Mouse (Mus musculus): ENCODE measurements around the gene Ksr1. TPM values are rescaled to one million over a fixed set of nuclear protein-coding genes. Genes with fewer than 3 reads are reported as not detected.

Ksr1 gene
- polyA plus RNA-seq, 1 experiment from 2014 or later: 4.2 TPM

DNA sequence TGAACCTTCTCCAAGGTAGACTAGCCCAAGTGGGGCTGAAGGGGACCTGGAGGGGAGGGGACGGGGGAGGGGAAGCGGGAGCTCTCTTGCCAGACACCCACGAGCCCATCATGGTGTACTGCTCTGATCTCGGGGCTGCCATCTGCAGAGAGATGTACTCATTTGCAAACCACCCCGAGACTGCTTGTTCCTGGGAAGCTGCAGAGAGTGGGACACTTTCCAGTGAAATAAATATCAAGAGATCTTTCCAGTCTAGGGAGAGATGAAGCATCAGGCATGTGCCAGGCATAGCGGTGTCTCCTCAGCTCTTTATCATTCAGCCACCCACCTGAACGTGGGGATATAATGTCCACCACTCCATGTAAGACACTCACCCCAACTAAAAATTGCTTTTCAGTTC, 25.8 kb upstream of the Ksr1 start:
- H3K36me3 ChIP-seq: no peaks in the 10 kb centered on the region
- H3K27ac ChIP-seq: no peak overlapping the region
- H3K4me3 ChIP-seq: no peak overlapping the region
- no peak for ATAC-seq (ENCODE audit: low FRiP score, low read depth)
- WGBS: 76% methylated on average over 7 of the region's 7 CpGs
- H3K4me2 ChIP-seq (replicated peaks): no peak overlapping the region
- H3K27me3 ChIP-seq: no peaks in the 10 kb centered on the region
- H3K4me1 ChIP-seq: no peaks in the 10 kb centered on the region
- H3K9ac ChIP-seq: no peak overlapping the region
- 0 out of 2 replicates have a peak, but pooled peaks cover 5% of the 10 kb centered on the region for H3K9me3 ChIP-seq

DNA sequence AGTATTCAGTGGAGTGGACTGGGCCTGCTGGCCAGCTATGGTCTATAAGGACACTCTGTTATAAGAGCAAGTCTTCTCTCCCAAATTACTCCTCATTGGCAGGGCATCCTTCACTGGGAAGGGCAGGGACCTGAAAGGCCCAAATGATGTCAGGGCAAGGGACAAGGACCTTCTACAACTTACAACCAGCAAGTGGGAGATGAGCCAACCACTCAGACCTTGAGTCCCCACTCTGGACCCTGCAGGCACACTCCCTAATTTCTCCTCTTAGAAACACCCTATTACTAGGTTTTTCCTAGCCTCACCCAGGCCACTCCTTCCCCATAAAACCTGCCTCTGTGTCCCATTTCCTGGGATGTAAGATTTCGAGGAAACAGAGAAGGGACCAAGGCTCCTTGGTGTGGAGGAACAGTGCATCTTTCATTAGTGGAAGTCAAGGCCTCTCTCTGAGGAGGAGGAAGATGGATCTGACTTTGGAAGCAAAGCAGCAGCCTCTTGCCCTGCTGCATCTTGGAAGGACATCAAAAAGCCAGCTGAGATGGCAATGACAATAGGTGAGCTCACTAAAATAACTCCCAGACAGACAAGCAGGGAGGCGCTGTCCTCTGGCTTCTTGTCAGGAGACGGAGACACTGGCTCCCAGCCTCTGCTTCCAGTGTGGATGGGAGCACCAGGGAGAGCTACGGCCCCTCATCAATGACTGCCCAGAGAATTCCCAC, 20.5 kb upstream of the Ksr1 start:
- Histone ChIP-seq H3K4me2 (replicated peaks) (no peak overlapping the region), H3K36me3 (no peaks in the 10 kb centered on the region), H3K9me3 (no peaks in the 10 kb centered on the region), H3K4me3 (no peak overlapping the region), H3K27me3 (no peaks in the 10 kb centered on the region), H3K4me1 (peaks cover 19% of the 10 kb centered on the region), H3K27ac (no peak overlapping the region), H3K9ac (no peak overlapping the region)
- ATAC-seq (ENCODE audit: low FRiP score, low read depth): no peak
- 69% methylated on average over 4 of the region's 4 CpGs for WGBS

DNA sequence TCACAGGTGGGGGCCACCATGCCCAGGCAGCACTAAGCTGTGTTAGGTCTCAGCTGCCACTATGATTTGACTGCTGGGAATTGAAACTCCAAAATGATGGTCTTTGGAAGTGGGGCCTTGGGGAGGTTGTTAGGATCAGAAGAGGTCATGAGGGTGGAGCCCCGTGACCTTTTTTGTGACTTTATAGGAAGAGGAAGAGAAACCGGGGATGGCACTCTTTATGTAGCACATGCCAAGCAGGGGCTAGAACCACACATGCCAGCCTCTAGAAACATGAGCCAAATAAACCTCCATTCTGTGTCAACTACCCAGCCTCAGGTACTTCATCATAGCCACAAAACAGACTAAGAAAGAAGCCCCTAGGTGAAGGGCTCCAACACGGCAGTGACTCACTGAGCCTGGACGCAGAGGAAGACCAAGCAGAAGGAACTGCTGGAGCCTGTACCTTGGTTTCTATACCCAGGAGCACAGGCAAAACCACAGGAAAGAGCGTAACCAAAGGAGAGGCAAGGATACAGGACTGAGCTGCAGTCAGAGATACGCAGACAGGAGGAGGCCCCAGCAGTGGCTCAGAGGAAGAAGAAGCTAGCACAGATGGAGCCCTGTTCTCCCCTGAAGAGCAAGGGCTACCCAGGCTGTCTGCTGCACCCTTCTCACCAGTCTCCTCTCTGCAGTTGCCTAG, 15.0 kb upstream of the Ksr1 start:
- H3K4me2 ChIP-seq (replicated peaks): no peak overlapping the region
- no peak for ATAC-seq (ENCODE audit: low FRiP score, low read depth)
- no peak overlapping the region for H3K4me3 ChIP-seq
- H3K36me3 ChIP-seq: no peaks in the 10 kb centered on the region
- H3K9ac ChIP-seq: no peak overlapping the region
- H3K27ac ChIP-seq: no peak overlapping the region
- peaks cover 16% of the 10 kb centered on the region for H3K4me1 ChIP-seq
- H3K9me3 ChIP-seq: no peaks in the 10 kb centered on the region
- 91% methylated on average over 6 of the region's 6 CpGs for WGBS
- H3K27me3 ChIP-seq: no peaks in the 10 kb centered on the region

DNA sequence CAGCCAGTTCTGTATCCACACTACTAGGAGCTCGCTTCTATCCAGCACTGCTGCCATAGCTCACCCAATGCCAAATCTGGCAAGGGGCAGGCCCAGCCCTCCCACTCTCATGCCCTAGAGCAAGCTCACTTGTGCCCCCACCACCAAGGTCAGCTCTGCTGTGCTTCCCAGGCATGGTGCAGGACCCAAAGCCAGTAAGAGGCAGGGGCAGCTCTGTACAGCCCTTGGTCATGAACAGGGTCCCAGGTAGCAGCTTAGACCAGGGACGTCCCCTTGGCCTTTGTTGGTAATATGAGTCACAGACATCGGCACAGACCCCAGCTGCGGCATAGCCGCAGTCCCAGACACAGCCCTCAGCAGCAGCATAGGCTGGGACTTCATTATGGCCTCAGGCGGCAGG, 13.9 kb upstream of the Ksr1 start:
- Histone ChIP-seq H3K4me1 (peaks cover 16% of the 10 kb centered on the region), H3K9ac (no peak overlapping the region), H3K9me3 (no peaks in the 10 kb centered on the region), H3K4me3 (no peak overlapping the region), H3K27me3 (no peaks in the 10 kb centered on the region), H3K4me2 (replicated peaks) (no peak overlapping the region), H3K27ac (no peak overlapping the region), H3K36me3 (no peaks in the 10 kb centered on the region)
- WGBS: 58% methylated on average over 6 of the region's 6 CpGs
- no peak for ATAC-seq (ENCODE audit: low FRiP score, low read depth)

DNA sequence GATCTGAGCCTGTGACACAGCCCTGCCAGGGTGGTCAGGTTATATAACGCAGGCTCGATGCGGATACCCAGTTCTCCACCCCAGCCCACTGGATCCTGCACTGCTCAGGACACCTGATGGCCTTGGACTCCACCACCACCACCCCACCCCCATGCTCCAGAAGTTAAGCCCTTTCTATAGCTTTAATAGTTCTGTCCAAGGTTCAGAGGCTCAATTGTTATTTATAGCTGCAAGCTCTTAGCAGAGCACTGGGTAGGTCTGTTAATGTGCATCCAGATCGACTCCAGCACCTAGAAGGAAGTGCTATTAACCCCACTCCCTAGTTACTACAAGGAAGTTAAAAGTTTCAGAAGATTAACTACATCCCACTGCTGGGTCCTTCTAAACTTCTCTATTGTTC, 11.5 kb upstream of the Ksr1 start:
- Histone ChIP-seq H3K9ac (no peak overlapping the region), H3K27ac (no peak overlapping the region), H3K9me3 (no peaks in the 10 kb centered on the region), H3K27me3 (no peaks in the 10 kb centered on the region), H3K4me1 (no peaks in the 10 kb centered on the region), H3K4me2 (replicated peaks) (no peak overlapping the region), H3K4me3 (no peak overlapping the region), H3K36me3 (no peaks in the 10 kb centered on the region)
- 66% methylated on average over 4 of the region's 4 CpGs for WGBS
- ATAC-seq (ENCODE audit: low FRiP score, low read depth): no peak

DNA sequence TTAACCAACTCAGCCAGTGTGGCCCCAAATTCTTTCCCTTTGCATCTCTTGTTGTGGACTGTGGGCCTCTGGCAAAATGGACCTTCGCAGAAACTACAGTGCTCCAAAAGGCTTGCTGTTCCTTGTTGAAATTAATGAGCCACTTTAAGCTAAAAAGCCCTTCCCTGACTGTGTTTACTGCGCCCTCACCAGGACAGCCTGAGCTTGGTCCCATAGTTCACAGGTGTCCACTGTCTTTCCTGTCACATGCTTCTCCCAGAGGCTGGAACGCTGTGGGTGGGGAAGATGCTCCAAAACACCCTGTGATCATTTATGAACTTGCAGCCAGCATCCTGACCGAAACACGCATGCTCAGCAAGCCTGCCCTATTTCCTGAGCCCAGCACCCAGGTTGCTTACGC, 9.1 kb upstream of the Ksr1 start:
- H3K9me3 ChIP-seq: no peaks in the 10 kb centered on the region
- no peak overlapping the region for H3K4me2 ChIP-seq (replicated peaks)
- H3K4me3 ChIP-seq: no peak overlapping the region
- no peak overlapping the region for H3K9ac ChIP-seq
- no peak overlapping the region for H3K27ac ChIP-seq
- no peaks in the 10 kb centered on the region for H3K27me3 ChIP-seq
- no peak for ATAC-seq (ENCODE audit: low FRiP score, low read depth)
- 70% methylated on average over 6 of the region's 6 CpGs for WGBS
- no peaks in the 10 kb centered on the region for H3K36me3 ChIP-seq
- H3K4me1 ChIP-seq: no peaks in the 10 kb centered on the region

DNA sequence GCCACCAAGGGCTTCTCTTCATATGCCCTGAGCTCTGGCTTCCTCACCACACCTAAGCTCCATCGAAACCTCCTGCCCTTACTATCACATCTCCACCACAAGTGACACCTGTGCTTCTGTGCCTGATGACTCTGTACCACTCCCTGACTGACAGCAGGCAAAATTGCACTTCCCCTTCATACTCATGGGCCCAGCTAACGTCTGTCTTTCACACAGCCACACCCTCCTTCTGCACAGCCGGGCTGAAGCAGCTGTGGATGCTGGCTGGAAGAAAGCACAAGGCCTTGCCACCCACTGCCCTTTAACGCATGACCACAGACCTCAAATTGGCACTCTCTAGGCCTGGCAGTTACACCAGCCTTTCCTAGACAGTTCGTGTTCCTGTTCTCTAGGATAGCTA, 6.5 kb upstream of the Ksr1 start:
- no peak for ATAC-seq (ENCODE audit: low FRiP score, low read depth)
- WGBS: 64% methylated on average over 5 of the region's 5 CpGs
- H3K4me3 ChIP-seq: no peak overlapping the region

DNA sequence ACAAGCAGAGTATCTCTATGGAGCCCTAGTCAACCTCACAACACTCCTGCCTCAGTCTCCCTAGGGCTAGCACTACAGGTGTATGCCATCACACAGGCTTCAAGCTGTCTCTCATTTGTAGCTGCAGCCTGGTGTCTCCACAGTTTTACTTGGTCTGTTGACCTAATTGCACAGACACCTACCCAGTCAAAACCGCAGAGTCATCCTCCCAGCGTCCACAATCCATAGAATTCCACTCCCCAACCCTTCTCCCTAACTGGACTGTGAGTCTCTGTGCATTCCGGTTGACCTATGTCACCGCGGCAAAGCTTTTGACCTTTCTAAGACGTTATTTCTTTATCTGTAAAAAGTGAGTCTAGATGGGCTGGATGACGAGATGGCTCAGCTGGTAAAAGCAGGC, 5.7 kb upstream of the Ksr1 start:
- no peaks in the 10 kb centered on the region for H3K27me3 ChIP-seq
- H3K9me3 ChIP-seq: no peaks in the 10 kb centered on the region
- H3K9ac ChIP-seq: no peak overlapping the region
- H3K27ac ChIP-seq: no peak overlapping the region
- H3K36me3 ChIP-seq: no peaks in the 10 kb centered on the region
- H3K4me1 ChIP-seq: no peaks in the 10 kb centered on the region
- ATAC-seq (ENCODE audit: low FRiP score, low read depth): no peak
- no peak overlapping the region for H3K4me3 ChIP-seq
- WGBS: 84% methylated on average over 7 of the region's 7 CpGs
- H3K4me2 ChIP-seq (replicated peaks): no peak overlapping the region

More for the DNA sequence above, 6.5 kb upstream of the Ksr1 start:
- H3K36me3 ChIP-seq: no peaks in the 10 kb centered on the region
- H3K4me2 ChIP-seq (replicated peaks): no peak overlapping the region
- no peaks in the 10 kb centered on the region for H3K27me3 ChIP-seq
- no peaks in the 10 kb centered on the region for H3K9me3 ChIP-seq
- no peak overlapping the region for H3K9ac ChIP-seq
- H3K4me1 ChIP-seq: no peaks in the 10 kb centered on the region
- no peak overlapping the region for H3K27ac ChIP-seq

DNA sequence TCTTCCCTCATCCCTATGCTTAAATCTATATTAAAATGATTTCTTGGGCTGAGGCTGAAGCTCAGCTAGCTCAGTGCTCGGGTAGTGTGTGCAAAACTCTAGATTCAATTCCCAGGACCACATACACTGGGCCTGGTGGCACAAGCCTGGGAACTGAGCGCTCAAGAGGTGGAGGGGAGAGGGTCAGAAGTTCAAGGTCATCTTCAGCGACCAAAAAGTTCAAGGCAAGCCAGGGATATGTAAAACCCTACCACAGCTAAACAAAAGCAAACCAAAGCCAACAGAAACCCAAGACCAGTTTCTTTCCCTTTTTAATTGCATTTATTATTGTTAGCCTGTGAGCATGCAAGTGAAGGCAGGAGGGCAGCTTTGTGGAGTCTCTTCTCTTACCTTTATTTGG, 4.1 kb upstream of the Ksr1 start:
- no peaks in the 10 kb centered on the region for H3K36me3 ChIP-seq
- H3K27ac ChIP-seq: no peak overlapping the region
- H3K27me3 ChIP-seq: no peaks in the 10 kb centered on the region
- H3K9me3 ChIP-seq: no peaks in the 10 kb centered on the region
- 59% methylated on average over 3 of the region's 3 CpGs for WGBS
- ATAC-seq (ENCODE audit: low FRiP score, low read depth): no peak
- H3K4me3 ChIP-seq: no peak overlapping the region
- peaks cover 1% of the 10 kb centered on the region for H3K4me1 ChIP-seq
- H3K4me2 ChIP-seq (replicated peaks): no peak overlapping the region
- no peak overlapping the region for H3K9ac ChIP-seq

DNA sequence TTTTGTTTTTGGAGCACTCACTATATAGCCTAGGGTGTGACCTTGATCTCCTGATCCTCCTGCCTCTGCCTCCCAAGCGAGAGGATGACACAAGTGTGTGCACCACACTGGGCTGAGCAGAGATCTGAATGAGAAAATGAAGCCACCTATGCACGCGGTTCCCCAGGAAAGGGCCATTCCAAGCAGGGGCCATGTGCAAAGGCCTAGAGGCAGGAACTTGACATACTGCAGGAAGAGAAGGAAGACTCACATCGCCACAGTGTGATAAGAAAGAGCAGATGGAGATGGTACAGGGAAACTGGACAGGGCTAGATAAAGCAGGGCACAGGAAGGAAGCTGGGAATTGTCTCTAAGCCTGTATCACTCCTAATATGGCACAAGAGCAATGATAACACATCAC, 3.1 kb upstream of the Ksr1 start:
- H3K4me1 ChIP-seq: peaks cover 12% of the 10 kb centered on the region
- no peaks in the 10 kb centered on the region for H3K36me3 ChIP-seq
- no peak for ATAC-seq (ENCODE audit: low FRiP score, low read depth)
- no peaks in the 10 kb centered on the region for H3K27me3 ChIP-seq
- 89% methylated on average over 4 of the region's 4 CpGs for WGBS
- no peak overlapping the region for H3K4me2 ChIP-seq (replicated peaks)
- H3K9me3 ChIP-seq: no peaks in the 10 kb centered on the region
- no peak overlapping the region; the same call in 1 of the 2 replicates for H3K9ac ChIP-seq
- no peak overlapping the region for H3K27ac ChIP-seq
- H3K4me3 ChIP-seq: no peak overlapping the region

DNA sequence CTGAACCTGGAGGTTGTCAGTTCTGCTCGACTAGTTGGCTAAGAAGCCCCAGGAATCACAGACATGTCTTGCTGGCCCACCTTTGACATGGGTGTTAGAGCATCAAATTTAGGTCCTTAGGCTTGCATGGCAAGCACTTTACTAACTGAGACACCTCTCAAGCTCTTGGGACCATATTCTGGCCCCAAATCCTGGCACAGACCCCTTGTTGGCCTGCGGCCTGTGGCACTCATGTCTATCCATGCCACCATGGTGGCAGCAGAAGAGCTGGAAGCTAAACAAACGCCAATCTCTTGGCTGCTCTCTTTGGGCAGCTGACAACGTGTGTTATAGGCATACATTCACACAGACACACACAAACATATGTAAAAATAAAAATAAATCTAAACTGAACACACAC, 2.6 kb upstream of the Ksr1 start:
- ATAC-seq (ENCODE audit: low FRiP score, low read depth): no peak
- no peak overlapping the region for H3K4me2 ChIP-seq (replicated peaks)
- WGBS: 82% methylated on average over 4 of the region's 4 CpGs

DNA sequence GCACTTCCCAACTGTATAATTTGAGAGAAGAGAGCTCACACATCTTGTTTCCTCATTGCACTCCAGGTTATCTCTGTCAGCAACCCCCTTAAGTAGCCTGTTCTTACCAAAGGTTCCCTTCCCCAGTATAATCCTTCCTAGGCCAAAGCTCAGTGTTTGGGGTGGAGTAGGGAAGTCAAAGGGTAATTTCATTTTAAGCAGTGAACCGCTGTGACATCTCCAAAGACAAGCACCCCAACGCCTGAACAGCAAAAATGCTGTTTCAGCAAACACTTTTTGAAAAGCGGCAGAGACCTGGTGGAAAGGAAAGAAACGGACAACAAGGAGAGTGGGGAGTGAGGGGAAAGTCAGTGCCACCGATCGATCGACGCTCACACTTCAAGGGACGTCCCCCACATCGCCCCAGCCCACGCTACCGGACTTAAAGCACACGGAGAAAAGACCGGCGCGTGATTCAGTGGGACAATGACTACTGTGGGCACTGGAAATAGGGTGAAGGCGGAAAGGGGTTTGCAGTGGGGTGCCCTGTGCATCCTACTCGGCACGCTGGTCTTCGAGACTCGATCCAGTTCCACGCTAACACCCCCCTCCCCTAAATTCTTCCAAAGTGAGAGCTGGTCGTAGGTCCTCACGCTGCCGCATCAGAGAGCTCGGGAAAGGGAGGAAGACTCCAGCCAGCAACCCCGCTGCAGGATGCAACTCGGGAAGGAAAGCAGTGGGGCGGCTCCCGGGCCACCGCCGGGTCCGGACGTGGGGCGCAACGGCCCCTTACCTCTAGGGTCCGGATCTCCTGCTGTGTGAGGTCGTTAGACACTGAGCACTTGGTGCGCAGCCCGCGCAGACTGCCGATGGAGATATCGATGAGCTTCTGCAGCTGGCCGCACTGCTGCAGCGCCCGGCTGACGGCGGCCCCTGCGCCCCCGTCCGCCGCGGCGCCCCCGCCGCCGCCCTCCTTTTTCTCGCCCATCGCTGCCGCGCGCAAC, 633 bp downstream of the Ksr1 start:
- Histone ChIP-seq H3K36me3 (no peaks in the 10 kb centered on the region), H3K9me3 (no peaks in the 10 kb centered on the region), H3K4me3 (peak overlapping the region; percentile 76), H3K4me1 (peaks cover 47% of the 10 kb centered on the region), H3K4me2 (replicated peaks) (peak overlapping the region; percentile 73), H3K9ac (peak overlapping the region; percentile 89), H3K27me3 (no peaks in the 10 kb centered on the region), H3K27ac (peak overlapping the region; percentile 86)
- no peak for ATAC-seq (ENCODE audit: low FRiP score, low read depth)
- under 1% methylated on average over 48 of the region's 62 CpGs for WGBS

More for the DNA sequence above, 2.6 kb upstream of the Ksr1 start:
- Histone ChIP-seq H3K4me3 (no peak overlapping the region), H3K9me3 (no peaks in the 10 kb centered on the region), H3K27ac (no peak overlapping the region), H3K4me1 (peaks cover 17% of the 10 kb centered on the region), H3K27me3 (no peaks in the 10 kb centered on the region), H3K9ac (no peak overlapping the region), H3K36me3 (no peaks in the 10 kb centered on the region)

Measured in limb, embryonic 13.5 days (tissue).